Mouse (Mus musculus): ENCODE results near the gene Setd4. TPM values are rescaled to one million over a fixed set of nuclear protein-coding genes. Genes with fewer than 3 reads are reported as not detected.

Setd4 gene
- polyA plus RNA-seq, 1 experiment from 2014 or later, result 15.5 TPM

DNA sequence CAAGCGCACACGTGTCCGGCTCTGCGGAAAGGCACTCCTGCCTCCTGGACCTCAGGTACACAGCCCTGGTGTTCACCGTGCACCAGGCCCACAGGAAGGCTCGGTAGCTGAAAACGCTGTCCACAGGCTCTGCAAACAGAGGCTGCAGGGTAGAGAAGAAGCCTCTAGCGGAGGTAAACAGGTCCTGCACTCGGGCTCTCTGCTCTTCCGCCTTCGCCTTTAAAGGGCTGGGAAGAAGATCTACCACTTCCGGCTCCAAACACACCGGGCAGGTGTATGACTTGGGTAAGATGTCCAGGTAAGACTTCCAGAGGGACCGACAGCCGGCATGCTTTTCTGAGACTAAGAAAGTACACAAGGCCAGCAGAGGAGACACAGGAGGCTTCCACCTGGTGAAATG, 12.9 kb downstream of the Setd4 start:
- no peak for ATAC-seq (replicated peaks)
- Histone ChIP-seq H3K27ac (replicated peaks) (no peak overlapping the region), H3K9me3 (no peaks in the 10 kb centered on the region), H3K36me3 (peaks cover 25% of the 10 kb centered on the region), H3K4me1 (no peaks in the 10 kb centered on the region), H3K4me3 (no peak overlapping the region), H3K4me2 (replicated peaks) (no peak overlapping the region), H3K27me3 (no peaks in the 10 kb centered on the region), H3K9ac (replicated peaks) (no peak overlapping the region)
- WGBS, result 97% methylated on average over 15 of the region's 15 CpGs

DNA sequence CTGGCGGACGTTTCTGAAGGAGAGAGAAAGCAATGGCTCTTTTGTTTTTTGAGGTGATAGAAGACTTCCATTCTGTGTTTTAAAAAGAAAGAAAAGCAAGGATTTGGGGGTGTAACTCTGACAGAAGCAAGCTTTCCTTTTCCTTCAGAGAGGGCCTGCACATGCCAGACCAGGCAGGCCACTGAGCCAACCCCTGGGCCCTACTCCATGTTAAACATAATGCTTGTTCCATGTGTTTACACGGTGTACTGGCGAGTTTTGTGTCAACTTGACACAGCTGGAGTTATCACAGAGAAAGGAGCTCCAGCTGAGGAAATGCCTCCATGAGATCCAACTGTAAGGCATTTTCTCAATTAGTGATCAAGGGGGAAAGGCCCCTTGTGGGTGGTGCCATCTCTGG, 15.6 kb downstream of the Setd4 start:
- no peaks in the 10 kb centered on the region for H3K4me1 ChIP-seq
- H3K9ac ChIP-seq (replicated peaks), result no peak overlapping the region
- H3K4me2 ChIP-seq (replicated peaks), result no peak overlapping the region
- no peaks in the 10 kb centered on the region for H3K9me3 ChIP-seq
- 55% methylated on average over 4 of the region's 4 CpGs for WGBS
- H3K27ac ChIP-seq (replicated peaks), result no peak overlapping the region
- H3K36me3 ChIP-seq, result peaks cover 16% of the 10 kb centered on the region; the same call in 1 of the 2 replicates
- no peaks in the 10 kb centered on the region for H3K27me3 ChIP-seq
- no peak for ATAC-seq (replicated peaks)
- H3K4me3 ChIP-seq, result no peak overlapping the region

DNA sequence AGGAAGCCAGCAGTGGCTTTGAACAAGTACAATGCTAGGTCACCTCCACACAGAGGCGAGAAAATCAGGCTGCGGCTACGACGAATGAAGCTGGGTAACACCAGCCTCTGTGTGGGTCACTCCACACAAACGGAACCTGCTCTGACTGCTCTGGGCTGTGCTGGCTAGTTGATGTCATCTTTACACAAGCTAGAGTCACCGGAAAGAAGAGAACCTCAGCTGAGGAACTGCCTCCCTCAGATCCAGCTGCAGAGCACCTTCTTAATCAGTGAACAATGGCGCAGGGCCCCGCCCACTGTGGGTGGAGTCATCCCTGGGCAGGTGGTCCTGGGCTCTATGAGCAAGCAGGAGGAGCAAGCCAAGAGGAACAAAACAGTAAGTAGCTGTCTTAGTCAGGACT, 17.5 kb downstream of the Setd4 start:
- no peak overlapping the region for H3K4me2 ChIP-seq (replicated peaks)
- 51% methylated on average over 8 of the region's 8 CpGs for WGBS
- H3K9me3 ChIP-seq, result no peaks in the 10 kb centered on the region
- no peak overlapping the region for H3K4me3 ChIP-seq
- no peak overlapping the region for H3K9ac ChIP-seq (replicated peaks)
- H3K27me3 ChIP-seq, result no peaks in the 10 kb centered on the region
- peaks cover 10% of the 10 kb centered on the region; the same call in 1 of the 2 replicates for H3K36me3 ChIP-seq
- no peaks in the 10 kb centered on the region for H3K4me1 ChIP-seq
- H3K27ac ChIP-seq (replicated peaks), result no peak overlapping the region
- no peak for ATAC-seq (replicated peaks)

DNA sequence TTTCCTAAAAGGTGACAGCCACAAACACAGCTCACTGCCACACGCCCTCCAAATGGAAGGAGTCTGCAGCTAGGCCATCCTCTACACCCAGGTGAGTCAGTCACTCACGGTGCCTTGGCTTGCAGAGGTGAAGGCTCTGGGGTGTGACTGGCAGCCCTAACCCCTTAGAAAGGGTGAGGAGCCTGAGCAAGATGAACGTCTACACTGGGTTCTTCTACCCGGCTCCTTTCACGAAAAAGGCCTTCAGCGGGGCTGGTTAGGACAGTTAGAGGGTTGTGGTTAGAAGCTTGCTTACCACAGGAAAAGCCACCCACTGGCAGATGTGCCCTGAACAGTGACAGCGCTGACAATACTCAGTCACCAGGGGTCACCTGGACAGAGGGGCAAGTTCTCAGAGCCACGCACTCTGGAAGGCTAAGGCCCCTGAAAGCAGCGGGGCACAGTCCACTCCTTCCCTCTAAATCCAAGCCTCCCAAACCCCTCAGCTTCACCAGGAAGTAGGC, 18.1 kb downstream of the Setd4 start:
- Histone ChIP-seq H3K27ac (replicated peaks) (no peak overlapping the region), H3K36me3 (peaks cover 9% of the 10 kb centered on the region; the same call in 1 of the 2 replicates), H3K4me3 (no peak overlapping the region), H3K9ac (replicated peaks) (no peak overlapping the region), H3K27me3 (no peaks in the 10 kb centered on the region), H3K9me3 (no peaks in the 10 kb centered on the region), H3K4me1 (no peaks in the 10 kb centered on the region), H3K4me2 (replicated peaks) (no peak overlapping the region)
- ATAC-seq (replicated peaks), result no peak
- 92% methylated on average over 9 of the region's 9 CpGs for WGBS

DNA sequence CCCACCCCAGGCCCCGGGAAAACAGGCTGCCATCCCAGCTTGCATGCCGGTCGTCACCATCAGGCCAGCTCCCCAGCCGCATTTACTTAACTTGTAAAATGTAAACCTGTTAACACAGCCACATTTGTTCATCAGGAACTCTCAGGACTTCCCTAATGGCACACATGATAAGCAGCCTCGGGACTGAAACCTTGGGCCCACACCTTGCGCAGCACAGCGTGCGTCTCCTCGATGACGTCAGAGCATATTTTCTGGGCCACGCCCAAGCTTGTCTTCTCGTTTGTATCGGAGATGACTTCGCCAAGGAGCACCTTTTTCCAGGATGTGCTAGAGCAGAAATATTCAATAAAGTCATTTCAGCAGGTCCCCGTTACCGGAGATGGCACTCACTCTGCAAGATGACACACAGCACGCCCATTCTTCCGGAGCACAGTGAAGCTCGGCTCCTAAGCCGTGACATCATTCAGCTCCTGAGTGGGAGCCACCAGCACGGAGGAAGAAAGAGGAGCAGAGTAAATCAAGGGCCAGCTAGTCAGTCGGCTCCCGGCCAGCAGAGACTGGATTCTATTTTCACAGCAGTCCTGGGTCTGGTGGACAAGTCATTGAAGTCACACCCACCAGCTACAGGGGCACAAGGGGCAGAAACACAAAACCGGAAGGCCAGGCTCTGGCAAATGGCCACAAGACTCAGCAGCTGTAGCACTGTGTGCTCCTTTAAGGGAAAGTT, 18.7 kb downstream of the Setd4 start:
- WGBS, result 93% methylated on average over 24 of the region's 24 CpGs
- no peak overlapping the region for H3K4me3 ChIP-seq
- H3K27me3 ChIP-seq, result no peaks in the 10 kb centered on the region
- no peak overlapping the region for H3K4me2 ChIP-seq (replicated peaks)
- no peaks in the 10 kb centered on the region for H3K9me3 ChIP-seq
- no peaks in the 10 kb centered on the region for H3K4me1 ChIP-seq
- ATAC-seq (replicated peaks), result no peak
- no peak overlapping the region for H3K9ac ChIP-seq (replicated peaks)
- peaks cover 5% of the 10 kb centered on the region; the same call in 1 of the 2 replicates for H3K36me3 ChIP-seq
- H3K27ac ChIP-seq (replicated peaks), result no peak overlapping the region

DNA sequence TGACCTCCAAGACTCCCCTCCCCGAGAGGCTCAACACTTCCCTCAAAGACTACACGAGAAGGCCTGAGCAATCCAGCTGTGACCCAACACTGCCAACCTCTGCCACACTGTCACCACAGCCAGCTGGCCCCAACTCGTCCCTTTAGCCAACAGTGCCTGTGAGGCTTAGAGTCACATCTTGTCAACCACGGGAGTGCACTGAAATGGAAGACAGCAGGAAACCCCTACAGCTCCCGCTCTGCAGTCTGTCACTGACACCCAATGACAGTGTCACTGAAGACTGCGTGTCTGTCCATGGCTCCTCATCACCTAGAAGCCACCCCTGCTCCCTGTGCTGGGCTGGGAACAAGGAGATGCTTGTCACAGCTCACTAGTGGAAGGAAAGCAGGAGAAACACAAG, 22.7 kb downstream of the Setd4 start:
- ATAC-seq (replicated peaks), result no peak
- 74% methylated on average over 6 of the region's 6 CpGs for WGBS
- Histone ChIP-seq H3K4me1 (no peaks in the 10 kb centered on the region), H3K4me3 (no peak overlapping the region), H3K36me3 (no peaks in the 10 kb centered on the region; the same call in 1 of the 2 replicates), H3K9me3 (no peaks in the 10 kb centered on the region), H3K4me2 (replicated peaks) (no peak overlapping the region), H3K27ac (replicated peaks) (no peak overlapping the region), H3K27me3 (no peaks in the 10 kb centered on the region), H3K9ac (replicated peaks) (no peak overlapping the region)

DNA sequence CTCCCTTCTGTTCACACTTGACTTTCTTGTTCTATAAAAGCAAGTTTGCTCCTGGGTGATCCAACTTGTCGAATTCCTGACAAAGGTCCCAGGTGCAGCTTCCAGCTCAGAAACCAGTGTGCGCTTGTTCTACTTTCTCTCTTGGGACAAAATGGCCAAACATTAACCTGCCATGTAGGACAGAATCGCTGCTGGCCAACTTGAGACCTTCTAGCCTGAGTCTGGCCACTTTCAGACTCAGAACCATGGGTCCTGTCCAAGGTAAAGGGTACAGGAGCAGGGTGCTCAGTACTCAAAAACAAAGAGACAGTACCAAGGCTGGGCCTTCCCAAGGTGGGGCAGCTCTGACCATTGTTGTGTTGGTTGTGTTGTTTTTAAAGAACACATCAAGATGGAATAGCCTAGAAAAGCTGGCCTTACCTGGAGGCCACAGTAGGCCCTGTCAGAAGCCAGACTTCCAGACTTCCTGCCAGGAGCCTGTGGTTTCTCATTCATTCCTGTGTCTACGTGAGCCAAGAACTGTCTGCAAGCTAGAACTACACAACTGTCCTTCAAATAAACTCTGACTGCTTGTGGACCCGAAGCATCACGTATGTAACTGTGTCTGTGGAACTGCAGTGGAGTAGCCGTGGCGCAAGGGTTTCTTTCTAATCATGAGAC, 25.4 kb downstream of the Setd4 start:
- Histone ChIP-seq H3K4me1 (no peaks in the 10 kb centered on the region), H3K36me3 (no peaks in the 10 kb centered on the region), H3K27me3 (no peaks in the 10 kb centered on the region), H3K9ac (replicated peaks) (no peak overlapping the region), H3K9me3 (no peaks in the 10 kb centered on the region), H3K27ac (replicated peaks) (no peak overlapping the region), H3K4me2 (replicated peaks) (no peak overlapping the region), H3K4me3 (no peak overlapping the region)
- no peak for ATAC-seq (replicated peaks)
- WGBS, result 89% methylated on average over 8 of the region's 8 CpGs

DNA sequence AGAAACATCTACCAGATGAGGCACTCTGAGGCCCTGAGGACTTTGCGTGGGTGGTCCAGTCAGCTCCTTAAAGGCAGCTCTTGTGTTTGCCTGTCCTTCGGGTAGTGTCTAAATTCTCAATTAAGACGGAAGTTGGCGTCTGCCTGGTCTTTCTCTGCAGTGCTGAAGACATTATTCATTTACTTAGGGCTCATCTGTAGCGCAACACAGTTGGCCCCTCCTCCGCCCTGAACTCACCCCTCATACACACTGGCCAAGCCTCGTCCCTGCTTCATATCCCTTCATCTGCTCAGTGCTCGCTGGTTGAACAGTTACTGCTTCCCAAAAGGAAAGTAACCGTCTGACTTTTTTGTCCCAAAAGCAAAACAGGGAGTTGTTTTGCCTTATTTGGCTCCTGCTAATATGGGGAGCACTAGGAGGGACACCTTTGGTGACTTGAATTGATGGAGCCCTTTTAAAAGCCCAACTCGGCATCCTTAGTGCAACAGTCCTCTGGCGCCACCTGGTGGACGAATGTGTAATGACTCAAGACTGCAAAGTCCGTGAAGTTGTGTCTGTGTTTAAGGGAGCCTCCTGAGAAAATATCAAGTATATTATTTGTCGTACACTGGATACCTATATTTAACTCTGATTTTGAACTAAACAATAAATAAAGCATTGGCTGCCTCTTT, 27.3 kb downstream of the Setd4 start:
- H3K27ac ChIP-seq (replicated peaks), result no peak overlapping the region
- H3K9ac ChIP-seq (replicated peaks), result no peak overlapping the region
- no peak overlapping the region for H3K4me2 ChIP-seq (replicated peaks)
- H3K27me3 ChIP-seq, result no peaks in the 10 kb centered on the region
- H3K36me3 ChIP-seq, result no peaks in the 10 kb centered on the region
- H3K4me1 ChIP-seq, result no peaks in the 10 kb centered on the region
- ATAC-seq (replicated peaks), result peak; percentile 51; the same call in 1 of the 2 replicates
- H3K9me3 ChIP-seq, result no peaks in the 10 kb centered on the region
- no peak overlapping the region for H3K4me3 ChIP-seq
- 32% methylated on average over 14 of the region's 14 CpGs for WGBS

DNA sequence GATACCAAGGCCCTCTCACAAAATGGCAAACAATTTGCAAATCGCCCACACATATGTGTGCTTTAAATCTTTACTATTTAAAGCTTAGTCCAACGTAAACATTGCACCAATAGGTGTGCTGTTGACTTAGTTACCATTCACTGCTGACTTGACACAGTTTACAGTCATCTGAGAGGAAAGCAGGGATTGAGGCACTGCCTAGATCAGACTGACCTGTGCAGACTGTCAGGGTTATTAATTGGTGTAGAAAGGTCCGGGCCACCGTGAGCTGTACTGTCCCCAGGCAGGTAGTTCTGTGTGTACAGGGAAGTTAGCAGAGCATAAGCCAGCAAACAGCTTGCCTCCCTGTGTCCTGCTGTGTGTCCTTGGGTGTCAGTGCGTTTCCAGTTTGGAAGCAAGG, 28.3 kb downstream of the Setd4 start:
- ATAC-seq (replicated peaks), result no peak
- Histone ChIP-seq H3K4me1 (no peaks in the 10 kb centered on the region), H3K4me3 (no peak overlapping the region), H3K36me3 (no peaks in the 10 kb centered on the region), H3K9me3 (no peaks in the 10 kb centered on the region), H3K4me2 (replicated peaks) (no peak overlapping the region), H3K27me3 (no peaks in the 10 kb centered on the region), H3K9ac (replicated peaks) (no peak overlapping the region), H3K27ac (replicated peaks) (no peak overlapping the region)
- 84% methylated on average over 5 of the region's 5 CpGs for WGBS

DNA sequence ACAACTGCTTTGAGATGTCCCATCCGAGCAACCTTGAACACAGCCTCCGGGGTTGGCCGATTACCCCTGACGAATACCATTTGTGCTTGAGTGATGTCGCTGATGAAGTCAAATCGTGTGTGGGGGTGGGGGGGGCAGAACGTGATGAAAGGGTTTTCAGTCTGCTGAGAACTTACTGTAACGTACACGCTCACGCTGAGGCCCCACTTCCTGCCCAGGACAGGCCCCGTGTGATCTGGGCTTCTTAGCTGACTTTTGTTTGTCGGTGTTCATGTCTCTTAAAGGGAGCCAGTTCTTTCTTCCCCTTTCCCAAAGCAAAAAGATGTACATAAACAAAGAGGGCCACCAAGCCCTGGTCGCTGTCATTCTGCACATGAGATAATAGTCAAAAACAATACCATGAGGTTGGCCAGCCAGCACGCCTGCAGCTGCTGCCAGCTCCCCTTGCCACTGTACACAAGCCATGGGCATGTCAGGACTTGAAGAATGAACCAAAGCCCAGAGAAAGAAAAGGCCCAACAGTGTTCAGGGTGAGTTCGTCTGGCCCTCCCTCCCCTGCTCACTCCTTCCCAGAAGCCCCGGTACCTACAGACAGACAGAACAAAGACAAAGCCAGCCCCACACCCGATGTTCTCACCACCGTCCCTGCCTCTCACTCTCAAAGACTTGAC, 29.2 kb downstream of the Setd4 start:
- Histone ChIP-seq H3K4me3 (no peak overlapping the region), H3K27ac (replicated peaks) (no peak overlapping the region), H3K9me3 (no peaks in the 10 kb centered on the region), H3K4me1 (no peaks in the 10 kb centered on the region), H3K36me3 (no peaks in the 10 kb centered on the region), H3K4me2 (replicated peaks) (no peak overlapping the region), H3K27me3 (no peaks in the 10 kb centered on the region), H3K9ac (replicated peaks) (no peak overlapping the region)
- 57% methylated on average over 18 of the region's 18 CpGs for WGBS
- ATAC-seq (replicated peaks), result no peak

DNA sequence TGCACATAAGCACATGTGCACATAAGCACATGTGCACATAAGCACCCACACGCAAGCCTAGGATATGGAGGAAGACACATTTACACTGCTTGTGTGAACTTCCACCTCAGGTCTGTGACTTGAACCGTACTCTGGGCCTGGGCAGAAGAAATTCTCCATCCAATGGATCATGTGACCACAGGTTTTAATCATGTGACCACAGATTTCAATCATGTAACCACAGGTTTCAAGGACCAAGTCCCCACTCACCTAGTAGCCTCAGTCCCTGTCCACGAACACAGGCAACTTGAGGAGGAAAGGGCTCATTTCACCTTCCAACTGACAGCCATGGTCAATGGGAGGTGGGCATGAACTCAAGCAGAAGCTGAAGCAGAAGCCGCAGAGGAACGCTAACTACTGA, 30.4 kb downstream of the Setd4 start:
- no peaks in the 10 kb centered on the region for H3K9me3 ChIP-seq
- no peak overlapping the region for H3K4me2 ChIP-seq (replicated peaks)
- H3K36me3 ChIP-seq, result no peaks in the 10 kb centered on the region
- no peak overlapping the region for H3K9ac ChIP-seq (replicated peaks)
- H3K4me1 ChIP-seq, result no peaks in the 10 kb centered on the region
- no peaks in the 10 kb centered on the region for H3K27me3 ChIP-seq
- H3K27ac ChIP-seq (replicated peaks), result no peak overlapping the region
- no peak for ATAC-seq (replicated peaks)
- H3K4me3 ChIP-seq, result no peak overlapping the region
- 95% methylated on average over 5 of the region's 5 CpGs for WGBS

DNA sequence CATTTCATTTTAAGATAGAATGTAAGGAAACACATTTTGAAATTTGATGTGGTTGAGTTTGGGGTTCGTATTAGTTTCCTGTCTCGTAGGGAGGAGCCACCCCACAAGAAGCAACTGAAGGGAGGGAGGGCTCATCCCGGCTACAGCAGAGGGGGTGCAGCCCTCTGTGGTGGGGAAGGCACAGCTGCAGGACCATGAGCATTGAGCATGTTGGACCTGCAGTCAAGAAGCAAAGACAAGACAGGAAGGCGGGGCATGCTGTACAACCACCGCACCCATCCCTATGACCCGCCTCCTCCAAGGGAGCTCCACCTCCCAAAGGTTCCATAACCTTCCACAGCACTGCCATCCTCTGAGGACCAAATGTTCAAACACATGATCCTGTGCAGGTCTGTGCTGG, 31.5 kb downstream of the Setd4 start:
- Histone ChIP-seq H3K36me3 (no peaks in the 10 kb centered on the region), H3K4me2 (replicated peaks) (no peak overlapping the region), H3K27me3 (no peaks in the 10 kb centered on the region), H3K9me3 (no peaks in the 10 kb centered on the region), H3K9ac (replicated peaks) (no peak overlapping the region), H3K27ac (replicated peaks) (no peak overlapping the region), H3K4me3 (no peak overlapping the region), H3K4me1 (no peaks in the 10 kb centered on the region)
- WGBS, result 95% methylated on average over 6 of the region's 6 CpGs
- ATAC-seq (replicated peaks), result no peak
